Mouse (Mus musculus) midbrain, embryonic 12.5 days (tissue): ENCODE data around the gene Ccnb3. TPM values are rescaled to one million over a fixed set of nuclear protein-coding genes. Genes with fewer than 3 reads are reported as not detected.

Source experiments
- polyA plus RNA-seq: library from polyadenylated mRNA; unstranded; fragments of >200 nt; fragmentation: Nextera tagmentation; extraction: Ambion mirVana; gene quantifications from 2 replicates; pipeline ENCODE4 v1.2.1, GENCODE M21; 2016

The Ccnb3 gene
- polyA plus RNA-seq, 1 experiment from 2014 or later = not detected

Other genes with a start within 250 kb of the Ccnb3 start
- gene Akap4, start 25.9 kb upstream of the Ccnb3 start, polyA plus RNA-seq = not detected in 2 replicates